Mouse (Mus musculus) cerebellum, adult 11 months (tissue): Measurements from ENCODE around the gene Lgmn.

Source experiments
- DNase-seq: peaks from one replicate; pipeline ENCODE4 v3.0.0; 2022

Lgmn gene

GRCm38 (mm10) chr12:102387219-102387917 lies 52.2 kb downstream of the Lgmn start:
- DNase-seq, result peak; percentile 81

- no peak for DNase-seq
These were observed 54.8 kb downstream of the Lgmn start for GRCm38 (mm10) chr12:102384819-102385218.

GRCm38 (mm10) chr12:102383288-102383687 lies 56.3 kb downstream of the Lgmn start:
- DNase-seq, result no peak

GRCm38 (mm10) chr12:102382180-102382579 lies 57.4 kb downstream of the Lgmn start:
- no peak for DNase-seq

GRCm38 (mm10) chr12:102372322-102372721 lies 67.3 kb downstream of the Lgmn start:
- DNase-seq, result no peak

- DNase-seq, result no peak
These were observed 68.6 kb downstream of the Lgmn start for GRCm38 (mm10) chr12:102370931-102371500.

GRCm38 (mm10) chr12:102369488-102370235 lies 70.0 kb downstream of the Lgmn start:
- DNase-seq, result no peak

- no peak for DNase-seq
These were observed 71.1 kb downstream of the Lgmn start for GRCm38 (mm10) chr12:102368556-102368955.

GRCm38 (mm10) chr12:102368066-102368465 lies 71.5 kb downstream of the Lgmn start:
- no peak for DNase-seq

GRCm38 (mm10) chr12:102367075-102367474 lies 72.5 kb downstream of the Lgmn start:
- no peak for DNase-seq

GRCm38 (mm10) chr12:102366126-102366816 lies 73.3 kb downstream of the Lgmn start:
- DNase-seq, result no peak

- DNase-seq, result no peak
These were observed 74.6 kb downstream of the Lgmn start for GRCm38 (mm10) chr12:102365016-102365415.

- peak; percentile 11 for DNase-seq
These were observed 78.1 kb downstream of the Lgmn start for GRCm38 (mm10) chr12:102361189-102362161.

- DNase-seq, result no peak
These were observed 80.2 kb downstream of the Lgmn start for GRCm38 (mm10) chr12:102359390-102359789.

- no peak for DNase-seq
These were observed 82.8 kb downstream of the Lgmn start for GRCm38 (mm10) chr12:102356781-102357180.

- no peak for DNase-seq
These were observed 83.8 kb downstream of the Lgmn start for GRCm38 (mm10) chr12:102355784-102356183.

- DNase-seq, result no peak
These were observed 85.3 kb downstream of the Lgmn start for GRCm38 (mm10) chr12:102354126-102354984.

GRCm38 (mm10) chr12:102350997-102351396 lies 88.6 kb downstream of the Lgmn start:
- DNase-seq, result no peak

- DNase-seq, result no peak
These were observed 91.2 kb downstream of the Lgmn start for GRCm38 (mm10) chr12:102348447-102348846.

- DNase-seq, result no peak
These were observed 93.1 kb downstream of the Lgmn start for GRCm38 (mm10) chr12:102346507-102346906.
